Mouse (Mus musculus) erythroblast, embryonic 14.5 days (primary cell): ENCODE data around the gene Uvrag. TPM values are rescaled to one million over a fixed set of nuclear protein-coding genes. Genes with fewer than 3 reads are reported as not detected.

Experiments
- H3K27me3 ChIP-seq: 2 replicates; pipeline ENCODE4 v1.6.1; 2012; ENCODE audit warnings: inconsistent platforms; ENCODE audit not compliant: control insufficient read depth
- H3K36me3 ChIP-seq: 2 replicates; pipeline ENCODE4 v1.6.1; 2012; ENCODE audit warnings: mild to moderate bottlenecking, inconsistent platforms; ENCODE audit not compliant: control insufficient read depth
- H3K4me1 ChIP-seq: 2 replicates; pipeline ENCODE4 v1.6.1; 2012; ENCODE audit warnings: inconsistent platforms; ENCODE audit not compliant: control insufficient read depth
- H3K4me3 ChIP-seq: replicated peaks from 2 replicates; pipeline ENCODE3; 2012; ENCODE audit warnings: moderate library complexity, mild to moderate bottlenecking, inconsistent platforms
- H3K9me3 ChIP-seq: 2 replicates; pipeline ENCODE4 v1.6.1; 2012; ENCODE audit warnings: low read length, inconsistent platforms, mixed read lengths; ENCODE audit not compliant: control insufficient read depth
- GATA1 ChIP-seq: IDR thresholded peaks from 2 replicates; pipeline ENCODE4 v1.6.1; 2012; ENCODE audit warnings: low read length, inconsistent platforms, mixed read lengths
- TAL1 ChIP-seq: IDR thresholded peaks from 3 replicates; pipeline ENCODE4 v1.6.1; 2012; ENCODE audit warnings: low read length, inconsistent platforms, mixed read lengths
- polyA plus RNA-seq: library from polyadenylated mRNA; stranded (reverse); fragments of >175 nt; gene quantifications from 2 replicates; pipeline ENCODE4 v1.2.3, GENCODE M21; 2012

Uvrag gene
- polyA plus RNA-seq, 1 experiment: 0.36 TPM

GRCm38 (mm10) chr7:98899815-98900214, 241.1 kb downstream of the Uvrag start:
- Histone ChIP-seq H3K9me3 (peaks cover 4% of the 10 kb centered on the region; the same call in 1 of the 2 replicates), H3K4me3 (no peak overlapping the region), H3K4me1 (no peaks in the 10 kb centered on the region), H3K36me3 (peaks cover 3% of the 10 kb centered on the region), H3K27me3 (no peaks in the 10 kb centered on the region)
- TF ChIP-seq GATA1 (no peak), TAL1 (no peak)

- H3K27me3 ChIP-seq: no peaks in the 10 kb centered on the region
- TF ChIP-seq TAL1: no peak
- H3K4me3 ChIP-seq: no peak overlapping the region
- peaks cover 6% of the 10 kb centered on the region for H3K36me3 ChIP-seq
- H3K4me1 ChIP-seq: no peaks in the 10 kb centered on the region
- H3K9me3 ChIP-seq: peaks cover 4% of the 10 kb centered on the region; the same call in 1 of the 2 replicates
Measured at GRCm38 (mm10) chr7:98897323-98897722, 243.6 kb downstream of the Uvrag start.

GRCm38 (mm10) chr7:98895501-98896095, 245.3 kb downstream of the Uvrag start:
- no peaks in the 10 kb centered on the region for H3K4me1 ChIP-seq
- no peak overlapping the region for H3K4me3 ChIP-seq
- TF ChIP-seq TAL1 (no peak), GATA1 (no peak)
- H3K9me3 ChIP-seq: no peaks in the 10 kb centered on the region
- H3K36me3 ChIP-seq: peaks cover 6% of the 10 kb centered on the region
- H3K27me3 ChIP-seq: no peaks in the 10 kb centered on the region

GRCm38 (mm10) chr7:98894768-98895167, 246.2 kb downstream of the Uvrag start:
- Histone ChIP-seq H3K4me3 (no peak overlapping the region), H3K9me3 (no peaks in the 10 kb centered on the region), H3K27me3 (no peaks in the 10 kb centered on the region), H3K4me1 (no peaks in the 10 kb centered on the region), H3K36me3 (peaks cover 6% of the 10 kb centered on the region)
- TF ChIP-seq GATA1: no peak

GRCm38 (mm10) chr7:98894305-98894704, 246.6 kb downstream of the Uvrag start:
- Histone ChIP-seq H3K4me1 (no peaks in the 10 kb centered on the region), H3K36me3 (peaks cover 6% of the 10 kb centered on the region), H3K9me3 (no peaks in the 10 kb centered on the region), H3K4me3 (no peak overlapping the region), H3K27me3 (no peaks in the 10 kb centered on the region)
- no peak for TF ChIP-seq TAL1
- TF ChIP-seq GATA1: no peak

- Histone ChIP-seq H3K36me3 (peaks cover 8% of the 10 kb centered on the region), H3K27me3 (no peaks in the 10 kb centered on the region), H3K9me3 (no peaks in the 10 kb centered on the region), H3K4me1 (no peaks in the 10 kb centered on the region), H3K4me3 (no peak overlapping the region)
- TF ChIP-seq GATA1 (no peak), TAL1 (no peak)
Measured at GRCm38 (mm10) chr7:98893144-98893543, 247.8 kb downstream of the Uvrag start.

- H3K36me3 ChIP-seq: peaks cover 11% of the 10 kb centered on the region
- H3K4me1 ChIP-seq: no peaks in the 10 kb centered on the region
- H3K4me3 ChIP-seq: no peak overlapping the region
- TF ChIP-seq TAL1: no peak
- H3K27me3 ChIP-seq: no peaks in the 10 kb centered on the region
- no peaks in the 10 kb centered on the region for H3K9me3 ChIP-seq
Measured at GRCm38 (mm10) chr7:98889211-98889610, 251.7 kb downstream of the Uvrag start.

GRCm38 (mm10) chr7:98888810-98889209, 252.1 kb downstream of the Uvrag start:
- H3K4me3 ChIP-seq: no peak overlapping the region
- no peaks in the 10 kb centered on the region for H3K4me1 ChIP-seq
- H3K27me3 ChIP-seq: no peaks in the 10 kb centered on the region
- TF ChIP-seq TAL1: no peak
- no peak for TF ChIP-seq GATA1
- no peaks in the 10 kb centered on the region for H3K9me3 ChIP-seq
- peaks cover 11% of the 10 kb centered on the region for H3K36me3 ChIP-seq

- no peaks in the 10 kb centered on the region for H3K9me3 ChIP-seq
- no peaks in the 10 kb centered on the region for H3K4me1 ChIP-seq
- TF ChIP-seq TAL1 (no peak), GATA1 (no peak)
- H3K27me3 ChIP-seq: no peaks in the 10 kb centered on the region
- no peak overlapping the region for H3K4me3 ChIP-seq
- H3K36me3 ChIP-seq: peaks cover 8% of the 10 kb centered on the region
Measured at GRCm38 (mm10) chr7:98887811-98888261, 253.1 kb downstream of the Uvrag start.

GRCm38 (mm10) chr7:98881887-98882286, 259.1 kb downstream of the Uvrag start:
- no peaks in the 10 kb centered on the region for H3K27me3 ChIP-seq
- no peaks in the 10 kb centered on the region for H3K9me3 ChIP-seq
- H3K4me1 ChIP-seq: no peaks in the 10 kb centered on the region
- H3K4me3 ChIP-seq: no peak overlapping the region
- TF ChIP-seq TAL1 (no peak), GATA1 (no peak)
- no peaks in the 10 kb centered on the region; the same call in 1 of the 2 replicates for H3K36me3 ChIP-seq
